Mouse (Mus musculus): ENCODE results near the gene Dtx3. TPM values are rescaled to one million over a fixed set of nuclear protein-coding genes. Genes with fewer than 3 reads are reported as not detected.

The Dtx3 gene
- polyA plus RNA-seq, 1 experiment from 2014 or later: 125 TPM

- Histone ChIP-seq H3K36me3 (ENCODE audit: control insufficient read depth, insufficient read depth, low read length) (peaks cover 2% of the 10 kb centered on the region; the same call in 1 of the 2 replicates), H3K9ac (replicated peaks; ENCODE audit: low read depth, low read length) (peak overlapping the region; percentile 68), H3K4me1 (ENCODE audit: control insufficient read depth, insufficient read depth, low read length) (peaks cover 16% of the 10 kb centered on the region; the same call in 1 of the 2 replicates), H3K4me3 (ENCODE audit: low read depth, low read length) (peak overlapping the region; percentile 62), H3K4me2 (replicated peaks; ENCODE audit: low read depth, low read length) (peak overlapping the region; percentile 93), H3K27me3 (ENCODE audit: control insufficient read depth, insufficient read depth, low read length) (no peaks in the 10 kb centered on the region), H3K9me3 (ENCODE audit: control insufficient read depth, low read depth, low read length) (no peaks in the 10 kb centered on the region), H3K27ac (ENCODE audit: low read length) (peak overlapping the region; percentile 94)
- WGBS: 3% methylated on average over 11 of the region's 21 CpGs
- no peak for ATAC-seq (ENCODE audit: insufficient number of reproducible peaks, insufficient read depth, low FRiP score, low read depth)
Measured at GRCm38 (mm10) chr10:127188079-127188453, 7.5 kb downstream of the Dtx3 start.

- H3K4me1 ChIP-seq (ENCODE audit: control insufficient read depth, insufficient read depth, low read length): peaks cover 16% of the 10 kb centered on the region; the same call in 1 of the 2 replicates
- H3K27me3 ChIP-seq (ENCODE audit: control insufficient read depth, insufficient read depth, low read length): no peaks in the 10 kb centered on the region
- 39% methylated on average over 10 of the region's 10 CpGs for WGBS
- peak overlapping the region; percentile 93 for H3K4me2 ChIP-seq (replicated peaks; ENCODE audit: low read depth, low read length)
- peak overlapping the region; percentile 94; the same call in 1 of the 2 replicates for H3K27ac ChIP-seq (ENCODE audit: low read length)
- peaks cover 8% of the 10 kb centered on the region; the same call in 1 of the 2 replicates for H3K36me3 ChIP-seq (ENCODE audit: control insufficient read depth, insufficient read depth, low read length)
- peak overlapping the region; percentile 68 for H3K9ac ChIP-seq (replicated peaks; ENCODE audit: low read depth, low read length)
- H3K4me3 ChIP-seq (ENCODE audit: low read depth, low read length): peak overlapping the region; percentile 62; the same call in 1 of the 2 replicates
- no peaks in the 10 kb centered on the region for H3K9me3 ChIP-seq (ENCODE audit: control insufficient read depth, low read depth, low read length)
- no peak for ATAC-seq (ENCODE audit: insufficient number of reproducible peaks, insufficient read depth, low FRiP score, low read depth)
Measured at GRCm38 (mm10) chr10:127187371-127188078, 8.0 kb downstream of the Dtx3 start.

GRCm38 (mm10) chr10:127186451-127186850 is 9.1 kb downstream of the Dtx3 start:
- Histone ChIP-seq H3K27ac (ENCODE audit: low read length) (no peak overlapping the region), H3K27me3 (ENCODE audit: control insufficient read depth, insufficient read depth, low read length) (no peaks in the 10 kb centered on the region)

GRCm38 (mm10) chr10:127185506-127185905 is 10.0 kb downstream of the Dtx3 start:
- no peak overlapping the region for H3K9ac ChIP-seq (replicated peaks; ENCODE audit: low read depth, low read length)
- H3K4me2 ChIP-seq (replicated peaks; ENCODE audit: low read depth, low read length): no peak overlapping the region
- WGBS: 84% methylated on average over 15 of the region's 15 CpGs
- H3K4me3 ChIP-seq (ENCODE audit: low read depth, low read length): no peak overlapping the region
- H3K4me1 ChIP-seq (ENCODE audit: control insufficient read depth, insufficient read depth, low read length): peaks cover 12% of the 10 kb centered on the region; the same call in 1 of the 2 replicates
- H3K27me3 ChIP-seq (ENCODE audit: control insufficient read depth, insufficient read depth, low read length): no peaks in the 10 kb centered on the region
- no peak for ATAC-seq (ENCODE audit: insufficient number of reproducible peaks, insufficient read depth, low FRiP score, low read depth)
- no peak overlapping the region for H3K27ac ChIP-seq (ENCODE audit: low read length)
- peaks cover 10% of the 10 kb centered on the region; the same call in 1 of the 2 replicates for H3K36me3 ChIP-seq (ENCODE audit: control insufficient read depth, insufficient read depth, low read length)
- H3K9me3 ChIP-seq (ENCODE audit: control insufficient read depth, low read depth, low read length): no peaks in the 10 kb centered on the region

More at GRCm38 (mm10) chr10:127186451-127186850, 9.1 kb downstream of the Dtx3 start:
- H3K4me3 ChIP-seq (ENCODE audit: low read depth, low read length): no peak overlapping the region
- peaks cover 16% of the 10 kb centered on the region; the same call in 1 of the 2 replicates for H3K4me1 ChIP-seq (ENCODE audit: control insufficient read depth, insufficient read depth, low read length)
- 92% methylated on average over 1 of the region's 1 CpGs for WGBS
- no peaks in the 10 kb centered on the region for H3K9me3 ChIP-seq (ENCODE audit: control insufficient read depth, low read depth, low read length)
- peaks cover 10% of the 10 kb centered on the region; the same call in 1 of the 2 replicates for H3K36me3 ChIP-seq (ENCODE audit: control insufficient read depth, insufficient read depth, low read length)
- no peak overlapping the region for H3K4me2 ChIP-seq (replicated peaks; ENCODE audit: low read depth, low read length)
- no peak for ATAC-seq (ENCODE audit: insufficient number of reproducible peaks, insufficient read depth, low FRiP score, low read depth)
- no peak overlapping the region for H3K9ac ChIP-seq (replicated peaks; ENCODE audit: low read depth, low read length)

GRCm38 (mm10) chr10:127185101-127185500 is 10.4 kb downstream of the Dtx3 start:
- Histone ChIP-seq H3K36me3 (ENCODE audit: control insufficient read depth, insufficient read depth, low read length) (peaks cover 10% of the 10 kb centered on the region; the same call in 1 of the 2 replicates), H3K9me3 (ENCODE audit: control insufficient read depth, low read depth, low read length) (no peaks in the 10 kb centered on the region), H3K4me2 (replicated peaks; ENCODE audit: low read depth, low read length) (no peak overlapping the region), H3K4me1 (ENCODE audit: control insufficient read depth, insufficient read depth, low read length) (peaks cover 13% of the 10 kb centered on the region; the same call in 1 of the 2 replicates), H3K27ac (ENCODE audit: low read length) (no peak overlapping the region), H3K4me3 (ENCODE audit: low read depth, low read length) (no peak overlapping the region), H3K9ac (replicated peaks; ENCODE audit: low read depth, low read length) (no peak overlapping the region), H3K27me3 (ENCODE audit: control insufficient read depth, insufficient read depth, low read length) (0 out of 2 replicates have a peak, but pooled peaks cover under 1% of the 10 kb centered on the region)
- no peak for ATAC-seq (ENCODE audit: insufficient number of reproducible peaks, insufficient read depth, low FRiP score, low read depth)
- WGBS: 71% methylated on average over 9 of the region's 9 CpGs

- H3K27me3 ChIP-seq (ENCODE audit: control insufficient read depth, insufficient read depth, low read length): peaks cover 12% of the 10 kb centered on the region
- H3K4me1 ChIP-seq (ENCODE audit: control insufficient read depth, insufficient read depth, low read length): peaks cover 15% of the 10 kb centered on the region; the same call in 1 of the 2 replicates
- no peak overlapping the region for H3K4me3 ChIP-seq (ENCODE audit: low read depth, low read length)
- ATAC-seq (ENCODE audit: insufficient number of reproducible peaks, insufficient read depth, low FRiP score, low read depth): no peak
- H3K4me2 ChIP-seq (replicated peaks; ENCODE audit: low read depth, low read length): no peak overlapping the region; the same call in 1 of the 2 replicates
- H3K36me3 ChIP-seq (ENCODE audit: control insufficient read depth, insufficient read depth, low read length): peaks cover 10% of the 10 kb centered on the region; the same call in 1 of the 2 replicates
- no peaks in the 10 kb centered on the region for H3K9me3 ChIP-seq (ENCODE audit: control insufficient read depth, low read depth, low read length)
- no peak overlapping the region for H3K9ac ChIP-seq (replicated peaks; ENCODE audit: low read depth, low read length)
- WGBS: 10% methylated on average over 20 of the region's 20 CpGs
- no peak overlapping the region for H3K27ac ChIP-seq (ENCODE audit: low read length)
Measured at GRCm38 (mm10) chr10:127183759-127184158, 11.8 kb downstream of the Dtx3 start.

GRCm38 (mm10) chr10:127182624-127183023 is 12.9 kb downstream of the Dtx3 start:
- H3K4me3 ChIP-seq (ENCODE audit: low read depth, low read length): no peak overlapping the region
- no peak overlapping the region for H3K4me2 ChIP-seq (replicated peaks; ENCODE audit: low read depth, low read length)
- no peak overlapping the region for H3K27ac ChIP-seq (ENCODE audit: low read length)
- H3K36me3 ChIP-seq (ENCODE audit: control insufficient read depth, insufficient read depth, low read length): peaks cover 10% of the 10 kb centered on the region; the same call in 1 of the 2 replicates
- peaks cover 19% of the 10 kb centered on the region; the same call in 1 of the 2 replicates for H3K4me1 ChIP-seq (ENCODE audit: control insufficient read depth, insufficient read depth, low read length)
- 76% methylated on average over 4 of the region's 4 CpGs for WGBS
- no peak for ATAC-seq (ENCODE audit: insufficient number of reproducible peaks, insufficient read depth, low FRiP score, low read depth)
- H3K9me3 ChIP-seq (ENCODE audit: control insufficient read depth, low read depth, low read length): no peaks in the 10 kb centered on the region
- peaks cover 22% of the 10 kb centered on the region for H3K27me3 ChIP-seq (ENCODE audit: control insufficient read depth, insufficient read depth, low read length)
- no peak overlapping the region for H3K9ac ChIP-seq (replicated peaks; ENCODE audit: low read depth, low read length)

- peaks cover 22% of the 10 kb centered on the region for H3K27me3 ChIP-seq (ENCODE audit: control insufficient read depth, insufficient read depth, low read length)
- H3K9ac ChIP-seq (replicated peaks; ENCODE audit: low read depth, low read length): no peak overlapping the region
- no peak overlapping the region for H3K4me3 ChIP-seq (ENCODE audit: low read depth, low read length)
- H3K36me3 ChIP-seq (ENCODE audit: control insufficient read depth, insufficient read depth, low read length): peaks cover 10% of the 10 kb centered on the region; the same call in 1 of the 2 replicates
- ATAC-seq (ENCODE audit: insufficient number of reproducible peaks, insufficient read depth, low FRiP score, low read depth): no peak
- H3K4me1 ChIP-seq (ENCODE audit: control insufficient read depth, insufficient read depth, low read length): peaks cover 19% of the 10 kb centered on the region; the same call in 1 of the 2 replicates
- no peak overlapping the region for H3K27ac ChIP-seq (ENCODE audit: low read length)
- 68% methylated on average over 6 of the region's 6 CpGs for WGBS
- no peaks in the 10 kb centered on the region for H3K9me3 ChIP-seq (ENCODE audit: control insufficient read depth, low read depth, low read length)
- H3K4me2 ChIP-seq (replicated peaks; ENCODE audit: low read depth, low read length): no peak overlapping the region
Measured at GRCm38 (mm10) chr10:127181566-127181965, 14.0 kb downstream of the Dtx3 start.

All from stomach, embryonic 14.5 days (tissue).